Mouse (Mus musculus) forebrain, embryonic 16.5 days (tissue): ENCODE data around the gene Gse1. TPM values are rescaled to one million over a fixed set of nuclear protein-coding genes. Genes with fewer than 3 reads are reported as not detected.
A peak's percentile ranks its signal among the peaks of the same experiment; 100 is the strongest.

ENCODE experiments used
- ATAC-seq: fragments of 200-750 bp; cut with Nextera tagmentation; 2 replicates; pipeline ENCODE4 v1.8.0; 2017; ENCODE audit warnings: mild to moderate bottlenecking, moderate library complexity
- H3K27ac ChIP-seq: fragments of 300-500 bp; sonication (generic); 2 replicates; pipeline ENCODE4 v1.5.1; 2014; ENCODE audit warnings: low read length, control low read depth
- H3K27me3 ChIP-seq: fragments of 300-500 bp; sonication (generic); replicated peaks from 2 replicates; pipeline ENCODE4 v1.6.1; 2014; ENCODE audit warnings: low read length; ENCODE audit not compliant: control insufficient read depth, insufficient read depth
- H3K36me3 ChIP-seq: fragments of 300-500 bp; sonication (generic); 2 replicates; pipeline ENCODE4 v1.6.1; 2014; ENCODE audit not compliant: control insufficient read depth, insufficient read depth
- H3K4me1 ChIP-seq: fragments of 300-500 bp; sonication (generic); replicated peaks from 2 replicates; pipeline ENCODE4 v1.6.1; 2014; ENCODE audit warnings: low read length; ENCODE audit not compliant: control insufficient read depth, insufficient read depth
- H3K4me2 ChIP-seq: fragments of 300-500 bp; sonication (generic); 2 replicates; pipeline ENCODE4 v1.6.1; 2014; ENCODE audit warnings: mild to moderate bottlenecking, low read length, control low read depth
- H3K4me3 ChIP-seq: fragments of 300-500 bp; sonication (generic); replicated peaks from 2 replicates; pipeline ENCODE4 v1.5.1; 2014; ENCODE audit warnings: mild to moderate bottlenecking, low read length, control low read depth
- H3K9ac ChIP-seq: fragments of 300-500 bp; sonication (generic); replicated peaks from 2 replicates; pipeline ENCODE4 v1.6.1; 2014; ENCODE audit warnings: low read depth, low read length, control low read depth
- H3K9me3 ChIP-seq: fragments of 300-500 bp; sonication (generic); 2 replicates; pipeline ENCODE4 v1.6.1; 2016; ENCODE audit warnings: low read length; ENCODE audit not compliant: control insufficient read depth
- WGBS: fragments of 180-500 bp; shearing (Covaris S2); extraction: QIAGEN DNeasy Blood & Tissue Kit; methylation state at CpG from one replicate; pipeline ENCODE4 v1.1.7; 2014; 5-methylcytosine and 5-hydroxymethylcytosine counted together
- polyA plus RNA-seq: library from polyadenylated mRNA; unstranded; fragments of >200 nt; fragmentation: Nextera tagmentation; extraction: Ambion mirVana; gene quantifications from 2 replicates; pipeline ENCODE4 v1.2.1, GENCODE M21; 2015

Gse1 gene
- polyA plus RNA-seq, 1 experiment from 2014 or later = 34.9 TPM

DNA sequence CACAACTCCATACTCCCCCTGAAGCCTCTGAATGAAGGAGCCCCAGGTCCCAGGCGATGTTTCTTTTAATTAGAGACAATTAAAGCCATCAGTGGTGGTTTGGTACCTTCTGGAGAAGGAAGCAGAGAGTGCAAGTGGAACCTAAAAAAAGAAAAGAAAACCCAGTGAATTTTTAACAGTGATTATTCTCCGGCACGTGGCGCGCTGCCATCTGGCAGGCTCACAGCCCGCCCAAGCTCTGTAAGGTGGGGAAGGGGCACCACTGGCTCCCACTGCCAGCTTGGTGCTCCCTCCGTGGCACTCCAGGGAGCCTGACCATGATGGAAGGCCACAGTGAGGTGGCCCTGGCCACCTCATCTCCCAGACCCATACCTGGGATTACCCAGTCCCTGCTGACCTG is 204.9 kb downstream of the Gse1 start:
- Histone ChIP-seq H3K27ac (peak overlapping the region; percentile 78), H3K27me3 (no peaks in the 10 kb centered on the region), H3K4me3 (no peak overlapping the region), H3K9ac (no peak overlapping the region), H3K4me1 (peaks cover 38% of the 10 kb centered on the region), H3K9me3 (no peaks in the 10 kb centered on the region), H3K36me3 (no peaks in the 10 kb centered on the region), H3K4me2 (no peak overlapping the region)
- peak; percentile 35; the same call in 1 of the 2 replicates for ATAC-seq
- WGBS = 34% methylated on average over 7 of the region's 7 CpGs

- 97% methylated on average over 1 of the region's 1 CpGs for WGBS
These were observed 205.5 kb downstream of the Gse1 start for GRCm38 (mm10) chr8:120433734-120434133.

GRCm38 (mm10) chr8:120435781-120436180 is 207.5 kb downstream of the Gse1 start:
- 95% methylated on average over 15 of the region's 15 CpGs for WGBS
- no peaks in the 10 kb centered on the region for H3K27me3 ChIP-seq
- H3K9ac ChIP-seq = no peak overlapping the region
- no peak overlapping the region for H3K27ac ChIP-seq
- H3K4me3 ChIP-seq = no peak overlapping the region
- ATAC-seq = no peak
- no peaks in the 10 kb centered on the region for H3K9me3 ChIP-seq
- no peak overlapping the region for H3K4me2 ChIP-seq
- no peaks in the 10 kb centered on the region for H3K36me3 ChIP-seq
- H3K4me1 ChIP-seq = peaks cover 62% of the 10 kb centered on the region

More at GRCm38 (mm10) chr8:120433734-120434133, 205.5 kb downstream of the Gse1 start:
- Histone ChIP-seq H3K36me3 (no peaks in the 10 kb centered on the region), H3K27me3 (no peaks in the 10 kb centered on the region), H3K4me1 (peaks cover 44% of the 10 kb centered on the region), H3K4me2 (no peak overlapping the region), H3K4me3 (no peak overlapping the region), H3K9me3 (no peaks in the 10 kb centered on the region), H3K9ac (no peak overlapping the region), H3K27ac (no peak overlapping the region; the same call in 1 of the 2 replicates)
- no peak for ATAC-seq

DNA sequence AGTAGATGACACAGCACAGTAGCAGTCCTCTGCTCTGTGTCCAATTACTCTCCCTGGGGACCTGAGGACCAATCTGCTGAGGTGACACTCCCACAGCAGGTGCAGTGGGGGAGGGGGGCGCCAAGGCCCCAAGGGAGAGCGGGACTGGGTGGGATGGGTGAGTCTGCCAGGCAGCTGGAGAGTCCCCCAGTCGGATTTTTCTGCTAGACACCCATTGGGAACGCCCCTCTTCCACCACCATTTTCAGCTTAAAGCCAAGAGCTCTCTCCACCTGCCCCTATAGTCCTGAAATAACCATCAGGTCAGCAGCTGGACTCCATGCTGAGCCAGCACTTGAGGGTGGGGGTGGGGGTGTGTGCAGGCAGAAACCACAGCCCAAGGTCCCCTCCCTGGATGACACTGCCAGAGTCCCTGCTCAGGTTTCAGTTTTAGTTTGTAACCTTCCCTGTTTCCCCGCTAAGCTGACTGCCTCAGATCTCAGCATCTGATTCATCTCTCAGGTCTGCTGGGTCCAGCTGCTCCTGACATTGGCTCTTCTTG is 208.3 kb downstream of the Gse1 start:
- Histone ChIP-seq H3K4me2 (no peak overlapping the region), H3K27ac (no peak overlapping the region), H3K4me3 (no peak overlapping the region), H3K4me1 (peaks cover 65% of the 10 kb centered on the region), H3K9me3 (no peaks in the 10 kb centered on the region), H3K36me3 (no peaks in the 10 kb centered on the region), H3K27me3 (no peaks in the 10 kb centered on the region), H3K9ac (no peak overlapping the region)
- 43% methylated on average over 5 of the region's 5 CpGs for WGBS
- ATAC-seq = no peak

GRCm38 (mm10) chr8:120437207-120437606 is 209.0 kb downstream of the Gse1 start:
- WGBS = 53% methylated on average over 1 of the region's 1 CpGs
- Histone ChIP-seq H3K4me3 (no peak overlapping the region), H3K36me3 (no peaks in the 10 kb centered on the region), H3K4me2 (no peak overlapping the region), H3K9ac (no peak overlapping the region), H3K9me3 (no peaks in the 10 kb centered on the region), H3K27me3 (no peaks in the 10 kb centered on the region), H3K4me1 (peaks cover 66% of the 10 kb centered on the region), H3K27ac (peak overlapping the region; percentile 64)
- ATAC-seq = no peak

DNA sequence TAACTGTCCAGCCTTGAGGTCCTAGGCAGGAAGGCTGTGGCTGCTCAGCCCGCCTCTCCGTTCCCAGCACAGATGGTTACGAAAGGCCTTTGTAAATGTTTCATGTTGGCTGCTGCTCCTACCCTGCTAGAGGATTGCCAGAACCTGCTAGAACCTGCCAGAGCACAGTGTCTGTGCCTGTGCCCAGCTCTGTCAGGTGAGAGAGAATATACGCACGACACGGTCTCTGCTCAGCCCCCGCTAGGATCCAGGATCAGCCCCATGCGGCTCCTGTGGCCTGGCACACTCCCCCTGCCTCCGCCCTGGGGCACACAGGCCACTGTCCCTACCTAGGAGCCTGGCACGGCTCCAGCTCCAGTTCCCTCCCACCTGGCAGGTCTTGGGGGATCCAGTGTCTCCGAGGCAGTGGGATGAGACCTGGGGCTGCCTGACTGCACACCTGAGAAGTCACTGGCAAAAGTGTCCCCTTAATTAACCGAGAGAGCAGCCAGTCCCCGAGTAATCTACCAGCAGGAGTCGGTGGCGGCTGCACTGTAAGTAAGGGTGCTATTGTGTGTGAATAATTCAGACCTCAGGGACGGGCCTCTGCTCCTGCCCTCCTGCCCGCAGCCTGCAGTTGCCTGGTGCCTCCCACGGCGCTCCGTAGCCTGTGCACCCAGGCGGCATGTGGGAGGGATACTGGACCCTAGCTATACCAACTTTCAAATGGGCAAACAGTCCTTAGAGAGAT is 209.6 kb downstream of the Gse1 start:
- no peak overlapping the region for H3K4me2 ChIP-seq
- no peaks in the 10 kb centered on the region for H3K9me3 ChIP-seq
- peaks cover 62% of the 10 kb centered on the region for H3K4me1 ChIP-seq
- peak overlapping the region; percentile 14; the same call in 1 of the 2 replicates for H3K9ac ChIP-seq
- H3K36me3 ChIP-seq = no peaks in the 10 kb centered on the region
- peak; percentile 32 for ATAC-seq
- H3K27me3 ChIP-seq = no peaks in the 10 kb centered on the region
- H3K27ac ChIP-seq = peak overlapping the region; percentile 64
- WGBS = 31% methylated on average over 21 of the region's 21 CpGs
- no peak overlapping the region for H3K4me3 ChIP-seq

GRCm38 (mm10) chr8:120439309-120439708 is 211.1 kb downstream of the Gse1 start:
- peak; percentile 86 for ATAC-seq
- Histone ChIP-seq H3K27ac (peak overlapping the region; percentile 66), H3K4me2 (peak overlapping the region; percentile 5; the same call in 1 of the 2 replicates), H3K4me1 (peaks cover 56% of the 10 kb centered on the region), H3K27me3 (no peaks in the 10 kb centered on the region), H3K4me3 (no peak overlapping the region), H3K9ac (peak overlapping the region; percentile 0; the same call in 1 of the 2 replicates), H3K36me3 (no peaks in the 10 kb centered on the region), H3K9me3 (no peaks in the 10 kb centered on the region)
- 1% methylated on average over 19 of the region's 19 CpGs for WGBS

DNA sequence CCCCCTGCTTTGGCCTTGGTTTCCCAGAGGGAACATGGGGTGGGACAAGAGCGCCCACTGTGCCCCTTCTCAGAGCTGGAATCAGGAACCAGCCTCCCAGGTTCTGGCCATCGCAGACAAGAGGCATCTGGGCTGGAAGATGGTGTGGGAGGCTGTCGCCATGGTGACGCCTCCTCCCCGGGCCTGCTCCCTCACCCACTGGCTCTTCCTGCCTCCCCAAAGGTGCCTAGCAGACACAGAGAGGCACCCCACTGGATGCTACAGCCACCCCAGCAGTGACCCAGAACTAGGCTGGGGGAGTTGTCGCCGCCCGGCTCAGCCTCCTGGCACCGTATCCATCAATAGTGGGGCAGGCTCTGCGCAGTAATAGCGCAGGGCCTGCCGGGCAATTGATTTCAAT is 212.5 kb downstream of the Gse1 start:
- no peak overlapping the region for H3K4me2 ChIP-seq
- 53% methylated on average over 12 of the region's 12 CpGs for WGBS
- no peak overlapping the region for H3K27ac ChIP-seq
- no peak overlapping the region for H3K4me3 ChIP-seq
- H3K9me3 ChIP-seq = no peaks in the 10 kb centered on the region
- 0 out of 2 replicates have a peak overlapping the region, but pooled peaks have one; percentile 4 for H3K9ac ChIP-seq
- H3K27me3 ChIP-seq = no peaks in the 10 kb centered on the region
- 0 out of 2 replicates have a peak, but pooled peaks have one; percentile 5 for ATAC-seq
- H3K4me1 ChIP-seq = peaks cover 56% of the 10 kb centered on the region
- H3K36me3 ChIP-seq = no peaks in the 10 kb centered on the region

- no peak for ATAC-seq
- Histone ChIP-seq H3K36me3 (no peaks in the 10 kb centered on the region), H3K4me3 (no peak overlapping the region), H3K9ac (no peak overlapping the region), H3K4me2 (no peak overlapping the region), H3K9me3 (no peaks in the 10 kb centered on the region), H3K4me1 (peaks cover 51% of the 10 kb centered on the region), H3K27me3 (no peaks in the 10 kb centered on the region), H3K27ac (no peak overlapping the region)
- WGBS = 79% methylated on average over 6 of the region's 6 CpGs
These were observed 213.4 kb downstream of the Gse1 start for GRCm38 (mm10) chr8:120441637-120442036.
